In genomic region chr2:73046576-73046975, GRCm38 (mm10) we compare ENCODE assay signal across 8 mouse cellular contexts.
A peak's percentile ranks its signal among the peaks of the same experiment; 100 is the strongest.
DNase-seq lines count a peak whose midpoint lies in the region; ATAC-seq and TF ChIP-seq lines count a peak whose summit lies in the region.

No protein-coding gene starts in this region.

- H3K9ac ChIP-seq in kidney, postnatal 0 days (ENCODE audit: low read depth, low read length) = no peak overlapping the region

- H3K4me2 ChIP-seq in kidney, postnatal 0 days (ENCODE audit: low read length) = no peak overlapping the region

- H3K9me3 ChIP-seq in kidney, postnatal 0 days (replicated peaks; ENCODE audit: low read length) = no peaks in the 10 kb centered on the region

- H3K27ac ChIP-seq in kidney, postnatal 0 days = peak overlapping the region; percentile 72

- ATAC-seq in kidney, postnatal 0 days (replicated peaks; ENCODE audit: low FRiP score, low read depth) = no peak
- ATAC-seq in CD4-positive, CD25-positive, alpha-beta regulatory T cell, adult 4 months = no peak

- no peaks in the 10 kb centered on the region for H3K4me1 ChIP-seq in kidney, postnatal 0 days (replicated peaks; ENCODE audit: insufficient read depth, low read length)

- H3K27me3 ChIP-seq in kidney, postnatal 0 days (ENCODE audit: insufficient read depth, low read length) = no peaks in the 10 kb centered on the region

- TF ChIP-seq CTCF in kidney, postnatal 0 days (IDR thresholded peaks at IDR 0.05; ENCODE audit: low read depth) = no peak

- DNase-seq in kidney, adult 11 months = peak; percentile 12
- DNase-seq in kidney, adult 18-20 months = no peak
- DNase-seq in gastrocnemius, adult 18-20 months (ENCODE audit: low spot score) = peak; percentile 73
- peak; percentile 51 for DNase-seq in kidney, postnatal 0 days (ENCODE audit: low spot score)
- peak; percentile 40 for DNase-seq in retina, embryonic 14.5 days (ENCODE audit: low spot score)
- no peak for DNase-seq in right cerebral cortex, postnatal 25 days
- DNase-seq in frontal cortex, adult 2 months (ENCODE audit: extremely low spot score in 1 of 2, low spot score in 1 of 2) = no peak

- WGBS in kidney, postnatal 0 days = 59% methylated on average over 10 of the region's 10 CpGs

- H3K36me3 ChIP-seq in kidney, postnatal 0 days (ENCODE audit: insufficient read depth, low read length) = no peaks in the 10 kb centered on the region

- H3K4me3 ChIP-seq in kidney, postnatal 0 days (replicated peaks; ENCODE audit: low read depth, low read length) = no peak overlapping the region

Comparison
In these comparisons a context has a peak if more than half of its experiments do, and no peak if none do; other contexts are left out.
1. DNase-seq: peak in kidney, adult 11 months (single experiment), gastrocnemius, adult 18-20 months (single experiment), kidney, postnatal 0 days (single experiment) and retina, embryonic 14.5 days (single experiment); none in kidney, adult 18-20 months (single experiment), right cerebral cortex, postnatal 25 days (single experiment) and frontal cortex, adult 2 months (0 of 2).